Mouse (Mus musculus) cortical plate, adult 2 months (tissue): ENCODE measurements at regions not wholly inside any gene's neighbourhood (a gene's known extent, or its start where the extent isn't known, plus 50 kb on each side); places are given as distances from the start of the nearest gene placed in this dataset.

Experiments used
- CTCF ChIP-seq: fragments of 200-500 bp; IDR thresholded peaks from 2 replicates; pipeline ENCODE4 v1.5.1; 2011; ENCODE audit warnings: mild to moderate bottlenecking, control low read depth, low read length; ENCODE audit not compliant: insufficient read depth; ENCODE audit errors: extremely low read depth
- POLR2A ChIP-seq: fragments of 200-500 bp; IDR thresholded peaks from 2 replicates; pipeline ENCODE4 v1.6.1; 2011; ENCODE audit warnings: mild to moderate bottlenecking, low read length, control low read depth; ENCODE audit not compliant: insufficient read depth; ENCODE audit errors: extremely low read depth

- TF ChIP-seq CTCF: no peak
- no peak for TF ChIP-seq POLR2A
Observed at GRCm38 (mm10) chr12:71598641-71599040, 232.2 kb upstream of the Daam1 start.
